Mouse (Mus musculus): ENCODE measurements at regions not wholly inside any gene's neighbourhood (a gene's known extent, or its start where the extent isn't known, plus 50 kb on each side); places are given as distances from the start of the nearest gene placed in this dataset.
"Not testable (repeated sequence)": the region's sequence is repeated elsewhere in the genome, so short reads cannot be mapped to it uniquely, and the experiment has no call there.

GRCm38 (mm10) chr17:3006662-3007061, 108.1 kb upstream of the Scaf8 start:
- H3K4me1 ChIP-seq (replicated peaks), result no peaks in the 10 kb centered on the region
- H3K9me3 ChIP-seq, result peaks cover 28% of the 10 kb centered on the region
- ATAC-seq (ENCODE audit: low FRiP score, low read depth), result no peak
- no peak overlapping the region for H3K9ac ChIP-seq
- H3K27ac ChIP-seq (replicated peaks), result no peak overlapping the region
- H3K27me3 ChIP-seq, result no peaks in the 10 kb centered on the region
- H3K4me2 ChIP-seq, result no peak overlapping the region
- 82% methylated on average over 2 of the region's 2 CpGs for WGBS
- H3K4me3 ChIP-seq, result no peak overlapping the region
- H3K36me3 ChIP-seq, result no peaks in the 10 kb centered on the region

GRCm38 (mm10) chr17:3007234-3007633, 107.5 kb upstream of the Scaf8 start:
- H3K27ac ChIP-seq (replicated peaks), result no peak overlapping the region
- H3K27me3 ChIP-seq, result no peaks in the 10 kb centered on the region
- H3K36me3 ChIP-seq, result no peaks in the 10 kb centered on the region
- 0 out of 2 replicates have a peak, but pooled peaks have one; percentile 37 for ATAC-seq (ENCODE audit: low FRiP score, low read depth)
- no peak overlapping the region for H3K9ac ChIP-seq
- peaks cover 26% of the 10 kb centered on the region for H3K9me3 ChIP-seq
- WGBS, result 64% methylated on average over 2 of the region's 2 CpGs
- H3K4me3 ChIP-seq, result no peak overlapping the region
- no peak overlapping the region for H3K4me2 ChIP-seq
- H3K4me1 ChIP-seq (replicated peaks), result no peaks in the 10 kb centered on the region

- no peaks in the 10 kb centered on the region for H3K4me1 ChIP-seq (replicated peaks)
- H3K4me3 ChIP-seq, result no peak overlapping the region
- H3K27ac ChIP-seq (replicated peaks), result no peak overlapping the region
- 55% methylated on average over 2 of the region's 2 CpGs for WGBS
- peaks cover 24% of the 10 kb centered on the region for H3K9me3 ChIP-seq
- H3K9ac ChIP-seq, result no peak overlapping the region
- H3K4me2 ChIP-seq, result no peak overlapping the region
- no peak for ATAC-seq (ENCODE audit: low FRiP score, low read depth)
- H3K36me3 ChIP-seq, result no peaks in the 10 kb centered on the region
- H3K27me3 ChIP-seq, result no peaks in the 10 kb centered on the region
These were observed 104.8 kb upstream of the Scaf8 start for GRCm38 (mm10) chr17:3009939-3010338.

GRCm38 (mm10) chr17:3012045-3012444, 102.7 kb upstream of the Scaf8 start:
- Histone ChIP-seq H3K27ac (replicated peaks) (no peak overlapping the region), H3K27me3 (no peaks in the 10 kb centered on the region), H3K4me2 (no peak overlapping the region), H3K9me3 (peaks cover 14% of the 10 kb centered on the region; the same call in 1 of the 2 replicates), H3K9ac (no peak overlapping the region), H3K4me3 (no peak overlapping the region), H3K36me3 (no peaks in the 10 kb centered on the region), H3K4me1 (replicated peaks) (no peaks in the 10 kb centered on the region)
- WGBS, result 41% methylated on average over 1 of the region's 1 CpGs
- no peak for ATAC-seq (ENCODE audit: low FRiP score, low read depth)

- no peaks in the 10 kb centered on the region for H3K4me1 ChIP-seq (replicated peaks)
These were observed 95.0 kb upstream of the Scaf8 start for GRCm38 (mm10) chr17:3019631-3020391.

GRCm38 (mm10) chr17:3020406-3020805, 94.4 kb upstream of the Scaf8 start:
- H3K4me2 ChIP-seq, result no peak overlapping the region
- no peaks in the 10 kb centered on the region for H3K4me1 ChIP-seq (replicated peaks)
- peaks cover 6% of the 10 kb centered on the region; the same call in 1 of the 2 replicates for H3K9me3 ChIP-seq
- 0 out of 2 replicates have a peak, but pooled peaks have one; percentile 68 for ATAC-seq (ENCODE audit: low FRiP score, low read depth)
- no peak overlapping the region for H3K4me3 ChIP-seq
- WGBS, result 84% methylated on average over 1 of the region's 1 CpGs
- no peaks in the 10 kb centered on the region for H3K36me3 ChIP-seq
- no peaks in the 10 kb centered on the region for H3K27me3 ChIP-seq
- no peak overlapping the region for H3K27ac ChIP-seq (replicated peaks)
- no peak overlapping the region for H3K9ac ChIP-seq

More at GRCm38 (mm10) chr17:3019631-3020391, 95.0 kb upstream of the Scaf8 start:
- no peaks in the 10 kb centered on the region for H3K36me3 ChIP-seq
- H3K27me3 ChIP-seq, result no peaks in the 10 kb centered on the region
- H3K27ac ChIP-seq (replicated peaks), result no peak overlapping the region
- no peak overlapping the region for H3K4me2 ChIP-seq
- H3K4me3 ChIP-seq, result no peak overlapping the region
- WGBS, result 92% methylated on average over 2 of the region's 2 CpGs
- H3K9me3 ChIP-seq, result peaks cover 6% of the 10 kb centered on the region; the same call in 1 of the 2 replicates
- ATAC-seq (ENCODE audit: low FRiP score, low read depth), result 0 out of 2 replicates have a peak, but pooled peaks have one; percentile 72
- no peak overlapping the region for H3K9ac ChIP-seq

- Histone ChIP-seq H3K4me3 (no peak overlapping the region), H3K4me1 (replicated peaks) (no peaks in the 10 kb centered on the region), H3K36me3 (no peaks in the 10 kb centered on the region), H3K9ac (no peak overlapping the region), H3K27ac (replicated peaks) (no peak overlapping the region), H3K27me3 (no peaks in the 10 kb centered on the region), H3K4me2 (no peak overlapping the region), H3K9me3 (0 out of 2 replicates have a peak, but pooled peaks cover 3% of the 10 kb centered on the region)
- WGBS, result 89% methylated on average over 5 of the region's 5 CpGs
- no peak for ATAC-seq (ENCODE audit: low FRiP score, low read depth)
These were observed 92.4 kb upstream of the Scaf8 start for GRCm38 (mm10) chr17:3022245-3022935.

GRCm38 (mm10) chr17:3022936-3023247, 91.9 kb upstream of the Scaf8 start:
- H3K27ac ChIP-seq (replicated peaks); H3K27me3 ChIP-seq; ATAC-seq (ENCODE audit: low FRiP score, low read depth); H3K9ac ChIP-seq; H3K36me3 ChIP-seq; H3K4me3 ChIP-seq; H3K4me2 ChIP-seq; H3K4me1 ChIP-seq (replicated peaks); H3K9me3 ChIP-seq: not testable (repeated sequence)
- WGBS, result 55% methylated on average over 3 of the region's 3 CpGs

GRCm38 (mm10) chr17:3023426-3023825, 91.3 kb upstream of the Scaf8 start:
- no peak overlapping the region for H3K27ac ChIP-seq (replicated peaks)
- H3K4me2 ChIP-seq, result no peak overlapping the region
- H3K36me3 ChIP-seq, result no peaks in the 10 kb centered on the region
- no peaks in the 10 kb centered on the region for H3K4me1 ChIP-seq (replicated peaks)
- no peak for ATAC-seq (ENCODE audit: low FRiP score, low read depth)
- H3K27me3 ChIP-seq, result no peaks in the 10 kb centered on the region
- no peak overlapping the region for H3K9ac ChIP-seq
- H3K4me3 ChIP-seq, result no peak overlapping the region
- 0 out of 2 replicates have a peak, but pooled peaks cover 3% of the 10 kb centered on the region for H3K9me3 ChIP-seq
- 97% methylated on average over 1 of the region's 1 CpGs for WGBS

- not testable (repeated sequence) for H3K27ac ChIP-seq (replicated peaks); H3K4me3 ChIP-seq; H3K36me3 ChIP-seq; ATAC-seq (ENCODE audit: low FRiP score, low read depth); H3K27me3 ChIP-seq; H3K9me3 ChIP-seq; H3K4me1 ChIP-seq (replicated peaks); H3K4me2 ChIP-seq; H3K9ac ChIP-seq
- 45% methylated on average over 1 of the region's 1 CpGs for WGBS
These were observed 87.9 kb upstream of the Scaf8 start for GRCm38 (mm10) chr17:3026859-3027258.

GRCm38 (mm10) chr17:3027376-3027775, 87.4 kb upstream of the Scaf8 start:
- no peaks in the 10 kb centered on the region for H3K4me1 ChIP-seq (replicated peaks)
- no peaks in the 10 kb centered on the region for H3K36me3 ChIP-seq
- no peak overlapping the region for H3K4me3 ChIP-seq
- no peaks in the 10 kb centered on the region for H3K27me3 ChIP-seq
- H3K9ac ChIP-seq, result no peak overlapping the region
- no peak overlapping the region for H3K27ac ChIP-seq (replicated peaks)
- H3K4me2 ChIP-seq, result no peak overlapping the region
- 78% methylated on average over 4 of the region's 4 CpGs for WGBS
- ATAC-seq (ENCODE audit: low FRiP score, low read depth), result no peak
- H3K9me3 ChIP-seq, result 0 out of 2 replicates have a peak, but pooled peaks cover 3% of the 10 kb centered on the region

GRCm38 (mm10) chr17:3029750-3030149, 85.0 kb upstream of the Scaf8 start:
- H3K27me3 ChIP-seq; H3K27ac ChIP-seq (replicated peaks); H3K9me3 ChIP-seq; H3K9ac ChIP-seq; H3K4me3 ChIP-seq; H3K36me3 ChIP-seq; H3K4me1 ChIP-seq (replicated peaks); H3K4me2 ChIP-seq: not testable (repeated sequence)
- peak; percentile 79 for ATAC-seq (ENCODE audit: low FRiP score, low read depth)
- WGBS, result 77% methylated on average over 2 of the region's 2 CpGs

Data from hindbrain, embryonic 15.5 days (tissue).